Mouse (Mus musculus): ENCODE measurements around the gene Olfr231.

Olfr231 gene

GRCm38 (mm10) chr1:174121062-174121461, at the start of gene Olfr231:
TSS of gene Olfr231 (minus strand) at chr1:174121162.
- no peak for DNase-seq (ENCODE audit: low read depth, low spot score)

DNA sequence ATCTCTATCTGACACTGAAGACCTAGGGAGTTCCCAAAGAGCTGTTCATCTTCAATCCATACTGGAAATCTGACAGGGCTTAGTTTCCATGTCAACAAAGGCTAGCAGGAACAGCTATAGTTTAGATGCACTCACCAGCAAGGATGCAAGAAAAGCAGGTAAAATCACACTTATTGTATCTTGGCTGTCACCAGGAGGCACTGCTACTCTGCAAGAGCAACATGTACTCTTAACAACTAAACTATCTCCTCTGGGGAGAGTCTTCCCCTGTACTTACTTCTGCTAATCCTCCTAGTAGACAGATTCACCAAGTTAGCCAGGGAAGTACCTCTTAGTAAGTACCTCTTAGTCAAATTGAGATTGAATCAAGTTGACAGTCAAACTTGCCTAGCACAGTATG, 48.1 kb upstream of the Olfr231 start:
- no peak for DNase-seq (ENCODE audit: low read depth, low spot score)

GRCm38 (mm10) chr1:174159095-174159494, 38.1 kb upstream of the Olfr231 start:
- no peak for DNase-seq (ENCODE audit: low read depth, low spot score)

GRCm38 (mm10) chr1:174158512-174158911, 37.5 kb upstream of the Olfr231 start:
- DNase-seq (ENCODE audit: low read depth, low spot score), result no peak

GRCm38 (mm10) chr1:174157622-174158021, 36.7 kb upstream of the Olfr231 start:
- DNase-seq (ENCODE audit: low read depth, low spot score), result no peak

- no peak for DNase-seq (ENCODE audit: low read depth, low spot score)
These were observed 34.4 kb upstream of the Olfr231 start, which contains the start of gene Olfr420 for GRCm38 (mm10) chr1:174155333-174155732. TSS of gene Olfr420 (plus strand) at chr1:174155633.

GRCm38 (mm10) chr1:174149289-174149688, 28.3 kb upstream of the Olfr231 start:
- DNase-seq (ENCODE audit: low read depth, low spot score), result no peak

DNA sequence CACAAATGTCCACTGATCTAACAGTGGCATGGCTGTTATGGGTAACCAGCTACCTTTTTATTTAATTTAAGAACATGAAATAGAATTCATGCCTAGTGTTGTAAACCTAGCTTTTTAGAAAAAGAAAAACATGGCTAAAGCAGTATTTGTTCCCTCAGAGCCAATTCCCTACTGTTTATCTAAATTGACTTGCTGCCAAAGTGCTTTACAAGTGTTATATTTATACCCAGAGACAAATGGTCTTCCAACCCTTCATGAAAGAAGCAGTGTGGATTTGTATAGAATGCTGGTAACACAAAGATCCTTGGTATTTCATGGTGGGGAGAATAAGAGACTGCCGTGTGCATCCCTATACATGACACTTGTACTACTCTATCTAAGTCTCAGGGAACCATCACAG, 25.7 kb upstream of the Olfr231 start:
- DNase-seq (ENCODE audit: low read depth, low spot score), result no peak

DNA sequence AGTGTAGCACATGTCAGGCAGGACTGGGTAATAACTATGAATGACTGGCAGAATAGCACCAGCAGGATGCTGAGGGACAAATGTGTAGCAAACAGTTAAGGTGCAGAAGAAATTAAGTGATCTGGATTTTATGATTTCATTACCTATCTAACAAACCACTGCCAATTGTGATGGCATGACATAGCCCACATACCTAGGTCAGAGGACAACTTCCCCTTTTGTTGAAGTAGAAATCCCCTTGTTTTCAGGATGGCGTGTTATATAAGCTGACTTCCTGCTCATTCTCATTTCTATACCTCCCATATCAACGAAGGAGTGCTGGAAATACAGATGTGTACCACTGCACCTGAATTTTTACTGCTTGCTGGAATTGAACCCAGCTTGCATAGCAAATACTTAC, 20.4 kb upstream of the Olfr231 start:
- DNase-seq (ENCODE audit: low read depth, low spot score), result no peak

GRCm38 (mm10) chr1:174131999-174132398, 11.0 kb upstream of the Olfr231 start:
- DNase-seq (ENCODE audit: low read depth, low spot score), result no peak

GRCm38 (mm10) chr1:174131217-174131616, 10.3 kb upstream of the Olfr231 start, which contains the start of gene Olfr424:
TSS of gene Olfr424 (plus strand) at chr1:174131517.
- DNase-seq (ENCODE audit: low read depth, low spot score), result no peak

DNA sequence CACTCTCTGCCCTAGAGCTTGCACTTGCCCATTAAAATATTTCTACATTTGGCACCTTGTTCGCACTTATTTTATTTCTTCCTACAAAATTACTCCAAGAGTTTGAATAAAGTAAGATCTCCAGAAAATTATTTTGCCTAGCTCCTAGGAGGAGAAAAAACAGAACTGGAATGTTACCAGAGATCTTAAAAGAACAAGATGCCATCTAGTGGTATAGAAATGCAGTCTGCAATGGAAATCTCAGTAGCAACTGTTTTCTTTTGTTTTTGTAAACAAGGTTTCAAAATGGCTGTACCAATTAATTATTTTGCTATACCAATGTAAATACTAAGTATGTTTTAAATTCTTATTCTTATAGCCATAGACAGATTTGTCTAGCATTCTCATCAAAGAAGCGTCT, 17.2 kb downstream of the Olfr231 start:
- DNase-seq (ENCODE audit: low read depth, low spot score), result no peak

DNA sequence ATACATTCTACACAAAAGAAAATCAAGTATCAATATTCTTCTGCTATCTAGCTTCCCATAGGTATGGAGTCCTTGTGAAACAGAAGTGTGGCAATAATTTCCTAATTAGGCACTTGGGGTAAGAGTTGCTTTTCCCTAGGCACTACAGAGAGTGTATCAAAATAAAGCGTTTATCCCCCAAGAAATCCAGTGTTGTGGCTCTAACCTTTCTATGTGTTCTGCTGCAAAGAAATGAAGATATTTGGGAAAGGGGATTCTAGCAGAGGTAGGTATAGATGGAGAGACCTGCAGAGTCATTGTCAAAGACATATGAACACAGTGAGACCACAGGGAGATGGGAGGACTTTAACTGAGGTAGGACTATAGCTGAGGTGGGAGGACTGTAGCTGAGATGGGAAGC, 24.4 kb downstream of the Olfr231 start, which contains the start of gene Olfr427:
Gene Olfr427 (plus strand): TSS at position 301 of the 400 bp plus-strand sequence.
- no peak for DNase-seq (ENCODE audit: low read depth, low spot score)

DNA sequence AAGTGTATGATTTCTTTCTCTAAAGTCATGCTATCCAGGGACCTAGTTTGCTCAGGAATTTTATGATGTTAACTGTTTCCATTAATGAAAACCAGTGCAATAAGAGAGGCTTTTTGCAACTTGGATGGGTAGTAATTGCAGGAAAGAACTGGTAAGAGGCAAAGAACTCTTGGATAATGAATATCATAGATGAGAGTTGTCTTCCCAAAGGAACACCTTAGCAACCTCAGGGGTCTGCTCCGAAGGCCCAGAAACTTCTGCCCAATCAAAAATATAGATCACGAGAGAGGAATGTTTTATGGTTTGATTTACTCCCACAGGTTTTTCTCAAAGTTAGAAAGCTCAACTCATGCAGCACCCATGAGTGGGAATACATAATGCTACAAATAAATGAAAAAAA, 36.9 kb downstream of the Olfr231 start, which contains the start of gene Olfr429:
Gene Olfr429 (plus strand): TSS at position 301 of the 400 bp plus-strand sequence.
- no peak for DNase-seq (ENCODE audit: low read depth, low spot score)

- DNase-seq (ENCODE audit: low read depth, low spot score), result no peak
These were observed 54.7 kb downstream of the Olfr231 start, which contains the start of gene Olfr430 for GRCm38 (mm10) chr1:174066305-174066704. TSS of gene Olfr430 (plus strand) at chr1:174066605.

Data from CD4-positive helper T cell, adult 2 months (primary cell).